Mouse (Mus musculus) cerebellum, postnatal 25 days (tissue): Measurements from ENCODE around the gene Npepps.
"Not testable (repeated sequence)": the region's sequence is repeated elsewhere in the genome, so short reads cannot be mapped to it uniquely, and the experiment has no call there.

Experiments
- DNase-seq, 2 experiments: peaks; one replicate each; pipeline ENCODE4 v3.0.0; 2021; ENCODE audit warnings: mixed read lengths in 2 of 2

Npepps gene

DNA sequence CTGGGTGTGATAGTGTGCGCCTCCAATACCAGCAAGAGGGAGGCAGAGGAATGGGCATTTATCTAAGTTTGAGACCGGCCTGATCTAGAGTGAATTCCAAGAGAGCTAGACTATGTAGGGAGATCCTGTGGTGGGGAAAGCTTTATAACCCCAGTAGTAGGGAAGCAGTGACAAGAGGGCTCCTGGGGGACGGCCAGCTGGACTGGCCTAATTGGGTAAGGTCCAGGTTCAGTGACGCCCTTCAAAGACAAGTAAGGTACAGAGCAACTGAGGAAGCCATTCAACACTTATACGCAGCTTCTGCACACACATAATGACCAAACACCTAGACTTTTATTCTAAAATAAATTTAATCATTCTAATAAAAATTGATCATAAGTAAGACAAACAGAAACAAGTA, 48.0 kb downstream of the Npepps start:
- DNase-seq: peak; percentile 54 to 71

DNA sequence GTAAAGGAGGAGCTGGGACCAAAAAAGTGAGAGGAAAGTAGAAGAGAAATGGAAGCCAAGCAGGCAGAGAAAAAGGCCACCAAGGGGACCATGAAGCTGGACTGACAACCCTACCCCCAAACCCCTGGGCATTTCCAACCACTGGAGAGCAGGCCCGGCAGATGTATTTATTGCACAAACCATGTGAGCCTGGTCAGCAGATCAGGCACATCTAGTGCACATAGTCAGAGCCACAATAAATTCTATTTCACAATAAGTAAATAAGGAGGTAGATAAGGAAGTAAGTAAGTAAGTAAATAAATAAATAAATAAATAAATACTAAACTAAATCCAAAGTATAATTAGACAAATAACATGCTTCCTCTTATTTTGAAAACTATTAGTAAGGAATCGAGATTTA, 51.0 kb downstream of the Npepps start:
- DNase-seq: no peak

DNA sequence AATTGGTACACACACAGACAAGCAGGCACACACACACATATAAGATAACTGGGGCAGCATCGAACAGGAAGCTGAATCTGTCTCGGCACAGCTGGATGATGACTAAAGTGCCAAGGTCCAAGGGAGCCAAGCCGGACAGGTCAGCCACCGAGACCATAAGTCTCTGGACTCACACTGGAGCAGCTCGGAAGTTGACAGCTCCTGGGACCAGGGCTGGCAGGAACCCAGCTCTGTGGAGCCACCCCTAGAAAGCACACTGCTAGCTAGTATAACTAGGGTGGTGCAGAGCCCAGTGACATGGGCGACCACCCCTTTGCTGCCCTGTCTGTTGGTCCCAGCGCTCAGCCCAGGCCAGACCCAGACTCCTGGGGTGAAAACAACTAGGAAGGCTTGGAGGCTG, 51.5 kb downstream of the Npepps start:
- peak; percentile 13 to 21 for DNase-seq

DNA sequence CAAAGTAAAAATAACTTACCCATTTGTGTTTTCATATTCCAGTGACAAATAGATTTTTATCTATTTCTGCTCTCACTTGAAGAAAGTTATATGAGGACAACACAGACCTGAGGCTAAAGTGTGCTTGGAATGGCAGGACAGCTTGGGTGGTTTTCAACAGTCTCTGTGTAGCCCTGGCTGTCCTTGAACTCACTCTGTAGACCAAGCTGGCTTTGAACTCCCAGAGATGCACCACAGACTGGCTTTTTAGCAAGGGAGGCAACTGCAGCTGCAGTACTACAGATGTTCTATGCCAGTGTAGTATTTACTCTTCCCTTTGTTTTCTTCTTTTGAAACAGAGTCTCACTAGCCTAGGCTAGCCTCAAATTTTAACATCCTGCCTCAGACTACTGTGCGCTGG, 54.3 kb downstream of the Npepps start:
- no peak for DNase-seq

DNA sequence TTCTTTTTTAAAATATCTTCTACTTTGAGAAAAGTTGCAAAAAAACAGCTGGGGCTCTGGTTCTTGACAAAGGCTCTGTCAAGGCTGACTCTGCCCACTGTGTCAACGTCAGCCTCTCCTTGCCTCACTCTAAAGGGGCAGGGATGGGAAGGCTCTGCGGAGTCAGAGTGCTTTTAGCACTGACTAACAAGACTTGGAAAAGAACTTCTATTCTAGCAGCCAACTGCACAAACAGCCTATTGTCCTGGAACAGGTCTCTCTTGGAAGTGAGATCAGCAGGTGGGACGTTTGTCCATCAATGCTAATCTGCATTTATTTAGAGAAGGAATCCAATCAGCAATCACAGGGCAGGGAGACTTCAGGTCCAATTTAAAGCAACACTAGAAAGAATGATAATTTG, 57.0 kb downstream of the Npepps start:
- no peak for DNase-seq

DNA sequence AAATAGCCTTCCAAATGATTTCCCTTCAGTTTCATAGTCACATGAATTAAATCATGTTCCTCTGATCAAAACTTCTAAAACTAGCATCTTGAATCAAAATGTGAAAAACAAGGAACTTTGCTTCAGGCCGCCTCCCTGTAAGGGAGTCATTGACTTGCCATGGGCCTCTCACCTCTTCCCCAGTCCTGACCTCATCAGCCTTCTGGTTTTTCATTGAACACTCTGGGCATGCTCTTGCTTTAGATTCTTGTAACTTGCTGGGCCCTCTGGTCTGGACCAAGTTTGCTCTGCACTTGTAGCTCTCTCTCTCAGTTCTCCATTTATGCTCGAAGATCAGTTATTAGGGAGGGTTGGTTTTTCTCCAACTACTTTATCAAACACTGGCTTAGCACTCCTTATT, 58.8 kb downstream of the Npepps start:
- no peak for DNase-seq

DNA sequence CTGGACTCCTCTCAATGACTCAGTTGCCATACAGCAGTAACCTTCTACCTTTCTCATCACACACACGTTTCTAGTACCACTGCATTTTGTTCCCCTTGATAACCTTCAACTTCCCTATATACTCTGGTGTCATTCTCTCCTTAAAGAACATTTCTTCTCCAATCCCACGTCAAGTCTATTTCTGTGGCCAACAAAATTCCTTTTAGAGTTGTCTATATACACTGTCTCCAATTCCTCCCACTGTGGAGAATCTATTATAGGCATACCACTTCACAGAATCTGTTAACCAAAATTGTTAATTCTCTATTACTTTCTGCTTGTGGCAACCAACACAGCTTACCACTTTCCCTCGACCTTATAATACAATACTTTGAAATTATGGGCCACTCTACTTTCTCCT, 60.2 kb downstream of the Npepps start:
- no peak for DNase-seq

DNA sequence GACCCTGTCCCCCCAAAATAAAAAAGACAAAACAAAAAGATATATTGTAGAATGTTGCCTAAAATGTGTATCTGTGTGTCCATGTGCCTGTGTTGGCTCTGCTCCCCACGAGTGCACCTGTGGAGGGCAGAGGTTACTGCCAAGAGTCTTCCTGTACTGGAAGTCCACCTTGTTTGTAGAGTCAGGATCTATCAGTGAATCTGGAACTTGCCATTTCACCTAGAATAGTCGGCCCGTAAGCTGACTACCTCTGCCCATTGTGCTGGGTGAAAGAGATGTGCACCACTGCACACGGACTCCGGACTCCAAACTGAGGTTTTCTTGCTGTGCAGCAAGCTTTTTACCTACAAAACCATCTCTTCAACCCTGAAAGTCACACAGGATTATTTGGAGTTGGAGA, 66.0 kb downstream of the Npepps start:
- DNase-seq: no peak

DNA sequence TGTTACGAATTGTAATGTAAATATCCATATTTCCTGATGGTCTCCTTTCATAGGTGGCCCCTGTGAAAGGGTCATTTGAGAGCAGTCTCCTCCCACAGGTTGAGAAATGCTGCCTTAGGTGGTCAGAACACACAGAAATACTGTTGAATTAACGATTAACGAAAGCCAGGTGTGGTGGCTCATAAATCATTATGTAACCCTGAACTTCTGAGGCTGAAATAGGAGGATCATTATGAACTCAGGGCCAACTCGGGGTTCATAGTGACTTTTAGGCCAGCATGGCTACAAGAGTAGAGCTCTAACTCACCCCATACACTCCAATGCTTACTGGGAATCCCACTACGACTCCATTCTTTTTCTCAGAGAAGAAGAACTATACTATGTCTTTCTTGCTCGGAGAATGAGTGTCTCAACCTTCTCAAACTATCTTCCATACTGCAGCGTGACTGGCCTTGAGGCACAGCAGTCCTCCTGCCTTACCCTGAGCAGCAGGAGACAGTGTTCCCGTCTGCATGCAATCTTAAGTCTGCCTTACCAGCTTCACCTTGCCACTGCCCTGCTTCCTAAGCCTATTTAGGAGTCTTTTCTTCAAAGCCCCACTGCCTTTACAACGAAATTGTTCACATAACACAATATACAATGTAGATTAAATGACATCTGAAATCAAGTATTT, 69.6 kb downstream of the Npepps start:
- DNase-seq: no peak

DNA sequence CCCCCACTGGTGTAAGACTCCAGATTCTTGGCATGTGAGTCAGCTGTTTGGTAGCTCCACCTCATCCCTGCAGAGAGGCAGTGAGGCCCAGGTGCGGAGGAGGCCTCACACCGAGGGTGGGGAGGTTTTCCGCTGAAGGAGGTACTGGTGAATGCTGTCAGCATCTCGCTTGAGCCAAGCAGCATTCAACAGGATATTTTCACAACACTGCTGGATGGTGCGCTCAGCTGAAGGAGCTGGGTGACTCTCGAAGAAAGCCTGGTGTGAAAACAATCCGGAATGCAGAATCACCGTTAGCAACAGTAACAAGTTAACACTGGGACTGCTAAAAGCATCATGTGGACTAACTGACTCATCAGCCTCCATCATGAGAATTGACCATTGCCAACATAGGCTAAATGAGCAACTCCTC, 73.4 kb downstream of the Npepps start:
- DNase-seq: peak; percentile 37 to 48

DNA sequence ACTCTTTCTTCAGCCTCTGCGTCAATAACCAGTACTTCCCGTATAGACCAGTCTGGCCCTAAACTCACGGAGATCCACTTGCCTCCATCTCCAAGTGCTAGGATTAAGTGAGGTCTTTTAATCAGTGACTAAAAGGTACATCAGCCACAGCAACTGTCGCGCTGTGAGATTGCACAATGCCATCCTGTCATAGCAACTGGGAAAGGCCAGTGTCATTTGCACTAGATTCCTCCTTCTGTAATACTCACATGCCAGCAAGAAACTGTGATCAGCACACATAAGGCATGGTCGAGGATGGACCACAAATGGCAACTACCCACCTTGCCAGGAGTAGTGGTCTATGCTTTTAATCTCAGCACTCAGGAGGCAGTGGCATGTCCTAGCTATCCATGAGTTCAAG, 80.9 kb downstream of the Npepps start:
- DNase-seq: no peak

DNA sequence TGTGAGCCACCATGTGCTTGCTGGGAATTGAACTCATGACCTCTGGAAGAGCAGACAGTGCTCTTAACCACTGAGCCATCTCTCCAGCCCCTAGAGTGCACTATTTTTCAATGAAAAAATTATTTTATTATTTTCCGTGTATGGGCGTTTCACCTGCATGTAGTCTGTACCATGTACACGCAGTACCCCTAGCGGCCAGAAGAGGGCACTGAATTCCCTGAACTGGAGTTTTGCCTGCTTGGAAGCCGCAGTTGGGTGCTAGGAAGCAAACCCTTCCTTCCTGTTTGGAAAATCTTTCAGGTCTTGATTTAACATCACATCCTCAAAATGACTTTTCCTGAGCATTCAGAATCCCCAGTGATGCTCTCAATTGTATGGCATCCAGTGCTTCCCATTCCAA, 81.8 kb downstream of the Npepps start:
- DNase-seq: peak; percentile 52 to 73

DNA sequence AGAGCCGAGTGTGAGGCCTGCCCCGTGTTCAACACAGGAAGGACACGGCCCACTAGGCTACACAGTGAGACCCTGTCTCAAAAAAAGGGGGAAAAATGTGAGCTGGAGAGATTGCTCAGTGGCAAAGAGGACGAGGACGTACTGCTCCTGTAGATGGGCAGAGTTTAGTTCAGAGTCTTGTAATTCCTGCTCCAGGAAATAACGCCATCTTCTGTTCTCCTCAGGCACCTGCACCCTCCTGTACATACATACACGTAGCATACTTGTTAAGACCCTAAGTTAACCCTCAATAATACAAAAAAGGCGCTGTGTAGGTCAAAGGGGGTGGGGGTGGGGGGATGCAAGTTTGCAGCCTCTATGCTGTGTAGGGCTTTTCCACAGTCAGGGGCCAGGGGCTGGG, 83.4 kb downstream of the Npepps start:
- no peak for DNase-seq

DNA sequence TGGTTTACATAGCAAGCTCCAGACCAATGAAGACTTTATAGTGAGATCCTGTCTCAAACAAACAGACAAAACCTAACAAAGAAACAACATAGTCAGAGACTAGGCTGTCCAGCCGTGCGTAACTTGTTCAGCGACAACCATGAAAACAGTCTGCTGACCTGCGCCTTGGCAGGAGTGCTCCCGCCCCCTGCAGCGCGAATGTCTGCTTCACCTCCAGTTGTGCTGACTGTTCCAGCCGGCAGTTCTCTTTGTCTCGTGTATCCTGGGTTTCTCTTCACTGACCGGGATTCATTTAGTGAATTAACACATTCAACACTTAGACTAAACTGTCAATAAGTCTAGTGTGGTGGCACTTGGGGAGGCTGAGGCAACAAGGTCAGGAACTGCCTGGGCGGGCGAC, 83.9 kb downstream of the Npepps start:
- DNase-seq: peak in 1 of 2 experiments; percentile 28

DNA sequence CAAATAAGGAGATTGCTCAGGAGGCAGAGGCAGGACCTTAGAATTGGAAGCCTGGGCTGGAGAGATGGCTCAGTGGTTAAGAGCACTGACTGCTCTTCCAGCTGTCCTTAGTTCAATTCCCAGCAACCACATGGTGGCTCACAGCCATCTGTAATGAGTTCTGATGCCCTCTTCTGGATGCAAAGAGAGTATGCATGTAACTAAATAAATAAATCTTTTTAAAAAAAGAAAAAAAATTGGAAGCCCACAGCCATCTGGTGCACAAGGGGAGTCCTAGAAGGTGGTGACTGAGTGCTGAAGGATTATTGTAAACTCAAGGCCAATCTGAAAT, 87.9 kb downstream of the Npepps start:
- no peak for DNase-seq

DNA sequence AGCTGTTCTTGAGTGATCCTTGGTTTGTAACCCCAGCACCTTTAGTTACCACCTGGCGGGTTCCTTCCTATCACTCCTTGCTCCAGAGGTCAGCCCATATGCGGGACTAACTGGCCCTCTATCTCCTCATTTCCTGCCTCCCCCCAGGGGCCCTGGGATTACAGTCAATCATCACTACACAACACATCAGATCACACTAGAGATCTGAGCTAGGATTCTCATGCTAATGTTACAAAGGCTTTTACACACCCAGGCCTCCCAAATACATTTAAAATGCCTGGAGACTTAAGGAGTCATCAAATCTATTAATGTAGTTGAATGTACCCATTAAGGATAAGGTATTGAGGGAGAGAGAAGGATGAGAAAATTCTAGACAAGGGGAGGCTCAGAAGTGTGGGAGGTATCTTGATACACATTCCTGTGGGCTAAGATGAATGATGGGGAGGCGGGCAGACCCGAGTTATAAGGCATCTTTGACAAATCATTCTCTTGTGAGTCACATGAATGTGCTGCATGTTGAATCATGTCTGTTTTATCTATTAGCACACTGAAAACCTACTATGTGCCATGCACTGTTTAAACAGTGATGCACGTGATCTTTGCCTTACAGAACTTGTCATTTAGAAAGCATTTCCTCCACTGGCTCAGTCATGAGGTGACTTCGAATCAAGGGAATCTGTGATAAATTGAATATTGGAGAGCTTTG, 88.4 kb downstream of the Npepps start:
- DNase-seq: no peak

DNA sequence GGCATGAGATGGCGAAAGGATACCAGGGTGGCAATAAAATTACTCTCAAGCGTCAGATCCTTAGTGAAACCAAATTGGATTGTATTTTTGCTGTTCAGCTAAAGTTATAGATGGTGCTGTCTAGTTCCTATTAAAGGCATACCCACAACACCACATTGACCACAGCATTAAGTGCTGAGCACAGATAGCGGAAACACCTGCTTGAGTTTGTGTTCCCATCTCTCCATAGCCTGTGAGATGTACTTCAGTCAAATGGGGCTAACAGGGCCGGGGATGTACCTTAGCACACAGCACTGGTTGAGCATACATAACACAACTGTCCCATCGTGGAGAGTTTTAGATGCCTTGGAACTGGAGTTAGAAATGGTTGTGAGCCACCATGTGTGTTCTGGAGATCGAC, 89.4 kb downstream of the Npepps start:
- no peak for DNase-seq

DNA sequence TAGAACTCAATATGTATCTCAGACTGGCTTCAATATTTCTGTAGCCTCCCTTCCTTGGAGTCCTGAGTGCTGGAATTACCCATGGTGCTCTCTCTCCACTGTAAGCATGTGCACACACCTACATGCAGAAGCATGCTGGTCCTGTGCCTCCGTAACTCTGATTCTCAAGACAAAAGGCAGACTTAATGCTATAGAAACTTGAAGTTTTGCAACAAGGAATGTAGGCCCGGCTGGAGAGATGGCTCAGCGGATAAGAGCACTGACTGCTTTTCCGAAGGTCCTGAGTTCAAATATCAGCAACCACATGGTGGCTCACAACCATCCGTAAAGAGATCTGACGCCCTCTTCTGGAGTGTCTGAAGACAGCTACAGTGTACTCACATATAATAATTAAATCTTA, 90.8 kb downstream of the Npepps start:
- DNase-seq: not testable (repeated sequence)

DNA sequence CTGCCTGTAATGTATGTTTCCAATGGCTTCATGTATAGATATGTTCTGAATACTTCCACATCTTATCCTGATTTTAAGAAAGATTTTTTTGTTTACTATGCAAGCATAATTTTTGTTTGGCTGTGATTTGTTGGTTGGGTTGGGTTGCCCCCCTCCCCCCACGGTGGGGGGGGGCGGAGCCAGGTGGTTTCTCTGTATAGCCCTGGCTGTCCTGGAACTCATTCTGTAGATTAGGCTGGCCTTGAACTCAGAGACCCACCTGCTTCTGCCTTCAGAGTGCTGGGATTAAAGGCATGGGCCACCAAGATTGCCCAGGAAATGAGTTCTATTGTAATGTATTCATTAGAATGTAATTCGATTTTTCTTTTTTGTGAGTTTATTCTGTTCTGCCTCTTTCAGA, 91.2 kb downstream of the Npepps start:
- DNase-seq: no peak

DNA sequence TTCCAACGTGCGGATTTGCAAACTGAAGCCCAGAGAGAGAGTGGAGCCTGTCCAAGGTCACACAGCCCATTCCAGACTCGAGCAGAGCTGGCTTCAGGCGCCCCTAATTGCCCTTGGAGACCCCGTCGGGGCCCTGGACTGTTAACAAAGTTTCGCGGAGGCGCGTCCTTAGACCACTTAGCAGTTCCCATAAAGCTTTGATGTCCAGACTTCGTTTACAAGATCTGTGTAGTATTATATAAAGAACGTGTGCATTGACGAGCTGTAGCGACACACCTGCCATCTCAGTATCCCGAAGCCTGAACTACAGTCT, 91.8 kb downstream of the Npepps start:
- no peak for DNase-seq

DNA sequence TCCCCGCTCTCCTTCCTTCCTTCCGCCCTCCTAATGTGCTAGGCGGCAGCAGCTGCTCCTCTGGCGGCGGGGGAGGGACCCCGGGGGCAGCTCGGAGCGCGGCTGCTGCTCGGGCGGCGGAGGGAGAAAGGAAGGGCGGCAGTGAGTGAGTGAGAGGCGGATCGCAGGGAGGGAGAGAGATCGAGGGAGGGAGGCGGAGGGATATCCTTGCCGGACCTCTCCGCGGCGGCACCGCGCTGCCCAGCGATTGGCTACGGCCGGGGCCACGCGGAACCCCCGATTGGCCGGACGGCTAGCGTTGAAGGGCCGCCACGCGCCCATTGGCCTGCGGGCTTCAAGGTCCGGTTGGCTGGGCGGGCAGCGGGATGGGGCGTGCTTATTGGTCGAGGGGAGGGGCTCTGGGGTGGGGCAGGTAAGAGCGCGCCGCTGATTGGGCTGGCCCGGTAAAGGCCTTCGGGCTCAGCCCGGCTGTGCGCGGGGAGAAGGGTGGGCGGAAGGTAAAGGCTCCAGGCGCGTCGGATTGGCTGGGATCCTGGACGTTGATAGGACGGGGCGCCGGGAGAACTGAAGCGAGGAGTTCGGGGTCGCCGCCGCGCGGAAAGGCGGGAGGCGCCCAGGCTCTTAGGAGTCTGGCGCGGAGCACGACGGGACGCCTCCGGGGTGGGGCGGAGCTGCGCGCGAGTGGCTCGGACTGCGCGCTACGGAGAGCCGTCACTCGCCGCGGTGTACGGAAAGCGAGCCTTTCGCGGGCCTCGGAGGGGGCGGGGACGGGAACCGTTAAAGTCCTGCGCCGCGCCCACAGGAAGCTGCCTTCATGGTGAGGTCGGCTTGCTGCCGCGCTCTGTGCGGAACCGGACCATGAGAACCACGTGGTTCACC, 92.4 kb downstream of the Npepps start, which contains the start of gene Kpnb1:
Gene Kpnb1 (minus strand): TSS at position 118 of the 879 bp plus-strand sequence.
- peak; percentile 98 to 99 for DNase-seq

DNA sequence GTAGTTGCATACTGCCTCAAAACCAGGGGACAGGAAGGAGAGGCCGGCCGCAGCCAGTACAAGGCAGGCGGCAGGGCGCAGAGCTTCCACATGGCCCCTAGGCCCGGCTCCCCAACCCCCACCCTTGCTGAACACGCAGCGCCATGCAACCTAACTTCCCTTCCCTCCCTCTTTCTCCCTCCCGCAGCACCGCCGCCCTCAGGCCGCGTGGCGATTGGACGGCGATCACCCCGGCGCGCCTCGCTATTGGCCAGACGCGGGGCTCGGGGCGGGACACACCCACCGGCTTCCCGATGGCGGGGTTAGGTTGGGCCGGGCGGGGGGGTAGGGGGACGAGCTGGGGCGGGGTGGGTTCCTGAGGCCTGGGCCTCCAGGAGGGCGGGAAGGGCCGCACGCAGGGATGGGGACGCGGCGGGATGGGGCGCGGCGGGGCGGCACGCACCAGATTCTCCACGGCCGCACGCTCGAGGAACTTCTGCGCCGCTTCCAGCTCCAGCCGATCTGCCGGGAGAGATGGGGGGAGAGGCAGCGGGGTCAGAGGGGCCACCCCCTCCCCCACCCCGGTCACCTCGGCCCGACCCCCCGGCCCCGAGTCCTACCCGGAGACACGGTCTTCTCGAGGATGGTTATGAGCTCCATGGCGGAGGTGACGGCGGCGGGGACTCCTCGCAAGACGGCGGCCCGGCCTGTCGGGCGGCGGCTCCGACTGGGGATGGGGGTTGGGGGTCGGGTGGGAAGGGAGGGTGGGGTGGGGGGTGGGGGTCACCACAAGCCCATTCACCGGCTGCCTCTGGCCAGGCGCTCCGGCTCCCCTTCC, 93.3 kb downstream of the Npepps start:
- DNase-seq: peak; percentile 98 to 99
